Mouse (Mus musculus) spleen, postnatal 4 days (tissue): ENCODE data around the gene Lpp.
"Not testable (repeated sequence)": the region's sequence is repeated elsewhere in the genome, so short reads cannot be mapped to it uniquely, and the experiment has no call there.

ENCODE experiments used
- DNase-seq, 2 experiments: peaks; one replicate each; pipeline ENCODE4 v3.0.0; 2022; ENCODE audit warnings: low spot score in 2 of 2

The Lpp gene

GRCm38 (mm10) chr16:24979391-24979790 is 586.1 kb downstream of the Lpp start:
- DNase-seq, result no peak

- DNase-seq, result no peak
Measured at GRCm38 (mm10) chr16:24982828-24983227, 589.5 kb downstream of the Lpp start.

GRCm38 (mm10) chr16:24990331-24990730 is 597.0 kb downstream of the Lpp start:
- DNase-seq, result no peak

- DNase-seq, result no peak
Measured at GRCm38 (mm10) chr16:24991059-24991541, 597.8 kb downstream of the Lpp start.

GRCm38 (mm10) chr16:24991995-24992394 is 598.7 kb downstream of the Lpp start:
- DNase-seq, result no peak

GRCm38 (mm10) chr16:24992494-24992893 is 599.2 kb downstream of the Lpp start:
- no peak for DNase-seq

GRCm38 (mm10) chr16:25010980-25011877 is 617.9 kb downstream of the Lpp start:
- no peak for DNase-seq

- no peak for DNase-seq
Measured at GRCm38 (mm10) chr16:25012938-25013337, 619.6 kb downstream of the Lpp start.

- no peak for DNase-seq
Measured at GRCm38 (mm10) chr16:25016261-25016836, 623.0 kb downstream of the Lpp start.

- DNase-seq, result no peak
Measured at GRCm38 (mm10) chr16:25017046-25017445, 623.7 kb downstream of the Lpp start.

- not testable (repeated sequence) for DNase-seq
Measured at GRCm38 (mm10) chr16:25021743-25022359, 628.5 kb downstream of the Lpp start.

GRCm38 (mm10) chr16:25024591-25024990 is 631.3 kb downstream of the Lpp start:
- no peak for DNase-seq

GRCm38 (mm10) chr16:25026191-25026590 is 632.9 kb downstream of the Lpp start:
- no peak for DNase-seq

- no peak for DNase-seq
Measured at GRCm38 (mm10) chr16:25029548-25029947, 636.2 kb downstream of the Lpp start.

GRCm38 (mm10) chr16:25037361-25037760 is 644.1 kb downstream of the Lpp start:
- DNase-seq, result no peak

- DNase-seq, result no peak
Measured at GRCm38 (mm10) chr16:25038529-25038928, 645.2 kb downstream of the Lpp start.

GRCm38 (mm10) chr16:25039904-25040303 is 646.6 kb downstream of the Lpp start:
- DNase-seq, result no peak

GRCm38 (mm10) chr16:25041165-25041564 is 647.9 kb downstream of the Lpp start:
- no peak for DNase-seq

- no peak for DNase-seq
Measured at GRCm38 (mm10) chr16:25041855-25042529, 648.7 kb downstream of the Lpp start.
